Comparison of ENCODE assay signal across 28 mouse cellular contexts in the genomic region with DNA sequence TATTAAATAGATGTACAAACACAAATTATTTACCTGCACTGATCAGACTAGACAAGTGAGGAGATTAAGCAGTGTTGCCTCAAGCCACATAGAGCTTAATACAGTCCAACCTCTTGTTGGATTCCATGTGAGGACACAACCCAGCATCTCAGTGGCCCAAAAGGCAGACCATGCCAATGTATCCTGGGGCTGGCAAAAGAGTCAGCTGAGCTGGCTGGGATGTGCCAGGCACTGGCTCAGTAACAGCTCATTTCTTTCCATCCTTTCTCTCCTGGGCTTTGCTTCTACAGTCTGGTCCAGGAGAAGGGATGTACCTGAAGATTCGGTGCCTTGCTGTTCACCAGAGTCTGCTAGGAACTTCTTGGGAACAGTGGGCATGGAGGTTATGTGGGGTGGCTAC.
DNase-seq lines count a peak whose midpoint lies in the region; ATAC-seq lines count a peak whose summit lies in the region.
"Had no signal": no experiment of that assay in that cellular context is flagged by ENCODE, and none has a peak within 500 bp of the region (broad histone marks: within the 10 kb centered on the region; RNA-seq: fewer than 3 reads in every experiment).

No protein-coding gene starts in this region.

- WGBS in heart, embryonic 11.5 days (ENCODE audit: insufficient replicate concordance): 73% methylated on average over 1 of the region's 1 CpGs

- no peak overlapping the region for H3K9ac ChIP-seq in heart, embryonic 11.5 days (ENCODE audit: low read depth, low read length)
- H3K9ac ChIP-seq: embryonic facial prominence, embryonic 15.5 days; forebrain, embryonic 12.5 days; heart, embryonic 12.5 days; hindbrain, embryonic 15.5 days; liver, embryonic 15.5 days; lung, embryonic 14.5 days; neural tube, embryonic 13.5 days had no signal

- intact Hi-C loops in heart, postnatal 14 days (cut with DNase I): no loop called here

- no peaks in the 10 kb centered on the region for H3K9me3 ChIP-seq in heart, embryonic 11.5 days (replicated peaks; ENCODE audit: control insufficient read depth, low read length)
- H3K9me3 ChIP-seq: embryonic facial prominence, embryonic 10.5 days; embryonic facial prominence, embryonic 15.5 days; forebrain, embryonic 12.5 days; heart, embryonic 12.5 days; hindbrain, embryonic 15.5 days; liver, embryonic 15.5 days; neural tube, embryonic 13.5 days had no signal

- peak; percentile 58 for DNase-seq in heart, adult 11 months
- no peak for DNase-seq in heart, postnatal 14 days
- DNase-seq in cerebellum, adult 11 months: peak; percentile 52
- peak; percentile 60 for DNase-seq in cerebellum, adult 8-10 months
- DNase-seq in cerebellum, postnatal 25 days: peak; percentile 70 to 73
- DNase-seq in thymus, adult 18-20 months: no peak
- DNase-seq: adrenal gland, postnatal 10 days; gastrocnemius, postnatal 14 days; heart, adult 18-20 months; kidney, adult 11 months; kidney, postnatal 14 days; layer of hippocampus, postnatal 36 days; lung, embryonic 14.5 days; right cerebral cortex, postnatal 4 days; thymus, adult 2 months had no signal

- H3K27me3 ChIP-seq in heart, embryonic 11.5 days (ENCODE audit: control insufficient read depth, insufficient read depth, low read length): no peaks in the 10 kb centered on the region
- H3K27me3 ChIP-seq: embryonic facial prominence, embryonic 15.5 days; forebrain, embryonic 12.5 days; heart, embryonic 12.5 days; hindbrain, embryonic 15.5 days; liver, embryonic 15.5 days; neural tube, embryonic 13.5 days; Patski had no signal

- H3K36me3 ChIP-seq in heart, embryonic 11.5 days (ENCODE audit: control insufficient read depth, insufficient read depth, low read length): no peaks in the 10 kb centered on the region
- H3K36me3 ChIP-seq: embryonic facial prominence, embryonic 10.5 days; embryonic facial prominence, embryonic 15.5 days; forebrain, embryonic 12.5 days; heart, embryonic 12.5 days; hindbrain, embryonic 15.5 days; liver, embryonic 15.5 days had no signal

- no peak overlapping the region for H3K4me3 ChIP-seq in heart, embryonic 11.5 days (ENCODE audit: low read depth, low read length)
- H3K4me3 ChIP-seq: embryonic facial prominence, embryonic 10.5 days; embryonic facial prominence, embryonic 15.5 days; forebrain, embryonic 12.5 days; heart, embryonic 12.5 days; hindbrain, embryonic 15.5 days; liver, embryonic 15.5 days; myocyte; neural tube, embryonic 13.5 days had no signal

- ATAC-seq in heart, embryonic 11.5 days (replicated peaks; ENCODE audit: insufficient number of reproducible peaks, low FRiP score, low TSS enrichment): no peak
- ATAC-seq: inflammation-experienced regulatory T-cells, adult 6 months; Patski had no signal

- H3K27ac ChIP-seq in heart, embryonic 11.5 days (ENCODE audit: low read depth, low read length): no peak overlapping the region
- H3K27ac ChIP-seq: embryonic facial prominence, embryonic 10.5 days; embryonic facial prominence, embryonic 15.5 days; forebrain, embryonic 12.5 days; hindbrain, embryonic 15.5 days; liver, embryonic 15.5 days; neural tube, embryonic 13.5 days; stomach, postnatal 0 days had no signal

- H3K4me1 ChIP-seq in heart, embryonic 11.5 days (ENCODE audit: control insufficient read depth, insufficient read depth, low read length): no peaks in the 10 kb centered on the region
- H3K4me1 ChIP-seq: embryonic facial prominence, embryonic 10.5 days; embryonic facial prominence, embryonic 15.5 days; forebrain, embryonic 12.5 days; heart, embryonic 12.5 days; liver, embryonic 15.5 days had no signal

- H3K4me2 ChIP-seq in heart, embryonic 11.5 days: no peak overlapping the region
- H3K4me2 ChIP-seq: embryonic facial prominence, embryonic 15.5 days; forebrain, embryonic 12.5 days; heart, embryonic 12.5 days; hindbrain, embryonic 15.5 days; liver, embryonic 15.5 days; lung, embryonic 14.5 days; midbrain, embryonic 11.5 days; neural tube, embryonic 13.5 days had no signal

Comparison
In these comparisons a context has a peak if more than half of its experiments do, and no peak if none do; other contexts are left out.
1. DNase-seq: peak in heart, adult 11 months (single experiment), cerebellum, adult 11 months (single experiment), cerebellum, adult 8-10 months (single experiment) and cerebellum, postnatal 25 days (2 of 2); none in heart, postnatal 14 days (0 of 2) and thymus, adult 18-20 months (0 of 2).